Mouse (Mus musculus): Measurements from ENCODE around the gene Man1a. TPM values are rescaled to one million over a fixed set of nuclear protein-coding genes. Genes with fewer than 3 reads are reported as not detected.
A peak's percentile ranks its signal among the peaks of the same experiment; 100 is the strongest.

Gene Man1a
- polyA plus RNA-seq, 1 experiment from 2014 or later = 11.0 TPM

- Histone ChIP-seq H3K4me3 (ENCODE audit: low read depth, low read length) (no peak overlapping the region), H3K9me3 (ENCODE audit: control insufficient read depth, low read length) (no peaks in the 10 kb centered on the region), H3K36me3 (ENCODE audit: control insufficient read depth, insufficient read depth, low read length) (no peaks in the 10 kb centered on the region), H3K4me1 (replicated peaks; ENCODE audit: control insufficient read depth, insufficient read depth) (no peaks in the 10 kb centered on the region), H3K9ac (ENCODE audit: low read length) (no peak overlapping the region), H3K4me2 (replicated peaks; ENCODE audit: low read depth) (no peak overlapping the region), H3K27ac (replicated peaks) (no peak overlapping the region), H3K27me3 (ENCODE audit: control insufficient read depth, insufficient read depth, low read length) (no peaks in the 10 kb centered on the region)
- TF ChIP-seq CTCF (IDR thresholded peaks at IDR 0.05; ENCODE audit: low read depth) (no peak), EP300 (optimal IDR thresholded peaks at IDR 0.05) (no peak)
- ATAC-seq (ENCODE audit: low FRiP score, low TSS enrichment) (no peak), DNase-seq (ENCODE audit: low spot score) (no peak)
- WGBS = 60% methylated on average over 3 of the region's 3 CpGs
Observed at GRCm38 (mm10) chr10:53959759-53960158, 116.7 kb downstream of the Man1a start.

- ATAC-seq (ENCODE audit: low FRiP score, low TSS enrichment) (no peak), DNase-seq (ENCODE audit: low spot score) (no peak)
- no peak overlapping the region for H3K27ac ChIP-seq (replicated peaks)
- no peak overlapping the region for H3K4me2 ChIP-seq (replicated peaks; ENCODE audit: low read depth)
- TF ChIP-seq CTCF (IDR thresholded peaks at IDR 0.05; ENCODE audit: low read depth) = no peak
- no peak for TF ChIP-seq EP300 (optimal IDR thresholded peaks at IDR 0.05)
- H3K36me3 ChIP-seq (ENCODE audit: control insufficient read depth, insufficient read depth, low read length) = no peaks in the 10 kb centered on the region
- no peaks in the 10 kb centered on the region for H3K9me3 ChIP-seq (ENCODE audit: control insufficient read depth, low read length)
- no peak overlapping the region for H3K4me3 ChIP-seq (ENCODE audit: low read depth, low read length)
- no peak overlapping the region for H3K9ac ChIP-seq (ENCODE audit: low read length)
- no peaks in the 10 kb centered on the region for H3K27me3 ChIP-seq (ENCODE audit: control insufficient read depth, insufficient read depth, low read length)
- no peaks in the 10 kb centered on the region for H3K4me1 ChIP-seq (replicated peaks; ENCODE audit: control insufficient read depth, insufficient read depth)
- 57% methylated on average over 7 of the region's 7 CpGs for WGBS
Observed at GRCm38 (mm10) chr10:53941597-53941996, 134.8 kb downstream of the Man1a start.

GRCm38 (mm10) chr10:53938199-53938598, 138.2 kb downstream of the Man1a start:
- no peak overlapping the region for H3K27ac ChIP-seq (replicated peaks)
- no peak for DNase-seq (ENCODE audit: low spot score)
- no peaks in the 10 kb centered on the region for H3K36me3 ChIP-seq (ENCODE audit: control insufficient read depth, insufficient read depth, low read length)
- no peak overlapping the region for H3K4me3 ChIP-seq (ENCODE audit: low read depth, low read length)
- WGBS = 62% methylated on average over 3 of the region's 3 CpGs
- no peak overlapping the region for H3K4me2 ChIP-seq (replicated peaks; ENCODE audit: low read depth)
- no peaks in the 10 kb centered on the region for H3K9me3 ChIP-seq (ENCODE audit: control insufficient read depth, low read length)
- ATAC-seq (ENCODE audit: low FRiP score, low TSS enrichment) = no peak
- no peak for TF ChIP-seq CTCF (IDR thresholded peaks at IDR 0.05; ENCODE audit: low read depth)
- no peak for TF ChIP-seq EP300 (optimal IDR thresholded peaks at IDR 0.05)
- H3K9ac ChIP-seq (ENCODE audit: low read length) = no peak overlapping the region
- H3K27me3 ChIP-seq (ENCODE audit: control insufficient read depth, insufficient read depth, low read length) = no peaks in the 10 kb centered on the region
- H3K4me1 ChIP-seq (replicated peaks; ENCODE audit: control insufficient read depth, insufficient read depth) = no peaks in the 10 kb centered on the region

GRCm38 (mm10) chr10:53936078-53936477, 140.3 kb downstream of the Man1a start:
- Histone ChIP-seq H3K27me3 (ENCODE audit: control insufficient read depth, insufficient read depth, low read length) (no peaks in the 10 kb centered on the region), H3K27ac (replicated peaks) (no peak overlapping the region), H3K9ac (ENCODE audit: low read length) (no peak overlapping the region), H3K4me3 (ENCODE audit: low read depth, low read length) (no peak overlapping the region), H3K9me3 (ENCODE audit: control insufficient read depth, low read length) (no peaks in the 10 kb centered on the region), H3K4me2 (replicated peaks; ENCODE audit: low read depth) (no peak overlapping the region), H3K36me3 (ENCODE audit: control insufficient read depth, insufficient read depth, low read length) (no peaks in the 10 kb centered on the region), H3K4me1 (replicated peaks; ENCODE audit: control insufficient read depth, insufficient read depth) (no peaks in the 10 kb centered on the region)
- DNase-seq (ENCODE audit: low spot score) (no peak), ATAC-seq (ENCODE audit: low FRiP score, low TSS enrichment) (no peak)
- TF ChIP-seq CTCF (IDR thresholded peaks at IDR 0.05; ENCODE audit: low read depth) = no peak
- TF ChIP-seq EP300 (optimal IDR thresholded peaks at IDR 0.05) = no peak
- WGBS = 79% methylated on average over 3 of the region's 3 CpGs

GRCm38 (mm10) chr10:53929722-53930500, 146.5 kb downstream of the Man1a start:
- peak; percentile 90 for ATAC-seq (ENCODE audit: low FRiP score, low TSS enrichment)
- Histone ChIP-seq H3K36me3 (ENCODE audit: control insufficient read depth, insufficient read depth, low read length) (no peaks in the 10 kb centered on the region), H3K9me3 (ENCODE audit: control insufficient read depth, low read length) (no peaks in the 10 kb centered on the region), H3K9ac (ENCODE audit: low read length) (0 out of 2 replicates have a peak overlapping the region, but pooled peaks have one; percentile 4), H3K4me3 (ENCODE audit: low read depth, low read length) (no peak overlapping the region), H3K4me2 (replicated peaks; ENCODE audit: low read depth) (no peak overlapping the region), H3K4me1 (replicated peaks; ENCODE audit: control insufficient read depth, insufficient read depth) (no peaks in the 10 kb centered on the region), H3K27ac (replicated peaks) (peak overlapping the region; percentile 30), H3K27me3 (ENCODE audit: control insufficient read depth, insufficient read depth, low read length) (no peaks in the 10 kb centered on the region)
- TF ChIP-seq CTCF (IDR thresholded peaks at IDR 0.05; ENCODE audit: low read depth) (no peak), EP300 (optimal IDR thresholded peaks at IDR 0.05) (no peak)
- DNase-seq (ENCODE audit: low spot score) = peak; percentile 61
- 39% methylated on average over 4 of the region's 4 CpGs for WGBS

GRCm38 (mm10) chr10:53927904-53928303, 148.5 kb downstream of the Man1a start:
- Histone ChIP-seq H3K4me1 (replicated peaks; ENCODE audit: control insufficient read depth, insufficient read depth) (no peaks in the 10 kb centered on the region), H3K4me3 (ENCODE audit: low read depth, low read length) (no peak overlapping the region), H3K4me2 (replicated peaks; ENCODE audit: low read depth) (no peak overlapping the region), H3K36me3 (ENCODE audit: control insufficient read depth, insufficient read depth, low read length) (no peaks in the 10 kb centered on the region), H3K9me3 (ENCODE audit: control insufficient read depth, low read length) (no peaks in the 10 kb centered on the region), H3K27ac (replicated peaks) (no peak overlapping the region), H3K9ac (ENCODE audit: low read length) (no peak overlapping the region), H3K27me3 (ENCODE audit: control insufficient read depth, insufficient read depth, low read length) (no peaks in the 10 kb centered on the region)
- TF ChIP-seq EP300 (optimal IDR thresholded peaks at IDR 0.05) = no peak
- no peak for TF ChIP-seq CTCF (IDR thresholded peaks at IDR 0.05; ENCODE audit: low read depth)
- ATAC-seq (ENCODE audit: low FRiP score, low TSS enrichment) = no peak
- WGBS = 74% methylated on average over 5 of the region's 5 CpGs
- DNase-seq (ENCODE audit: low spot score) = no peak

Data from stomach, postnatal 0 days (tissue).